Mouse (Mus musculus) intestine, embryonic 15.5 days (tissue): Measurements from ENCODE around the gene Nalcn. TPM values are rescaled to one million over a fixed set of nuclear protein-coding genes. Genes with fewer than 3 reads are reported as not detected.

Experiments used
- ATAC-seq: fragments of 200-750 bp; cut with Nextera tagmentation; 2 replicates; pipeline ENCODE4 v1.8.0; 2017; ENCODE audit warnings: moderate TSS enrichment, moderate library complexity
- H3K27ac ChIP-seq: fragments of 300-500 bp; sonication (generic); 2 replicates; pipeline ENCODE4 v1.5.1; 2015; ENCODE audit warnings: mild to moderate bottlenecking, inconsistent platforms
- H3K27me3 ChIP-seq: fragments of 300-500 bp; sonication (generic); replicated peaks from 2 replicates; pipeline ENCODE4 v1.6.1; 2015; ENCODE audit warnings: inconsistent platforms
- H3K36me3 ChIP-seq: fragments of 300-500 bp; sonication (generic); 2 replicates; pipeline ENCODE4 v1.6.1; 2015; ENCODE audit warnings: inconsistent platforms
- H3K4me1 ChIP-seq: fragments of 300-500 bp; sonication (generic); replicated peaks from 2 replicates; pipeline ENCODE4 v1.6.1; 2015; ENCODE audit warnings: inconsistent platforms
- H3K4me2 ChIP-seq: fragments of 300-500 bp; sonication (generic); replicated peaks from 2 replicates; pipeline ENCODE4 v1.6.1; 2015; ENCODE audit warnings: mild to moderate bottlenecking, inconsistent platforms
- H3K4me3 ChIP-seq: fragments of 300-500 bp; sonication (generic); replicated peaks from 2 replicates; pipeline ENCODE4 v1.5.1; 2015; ENCODE audit warnings: inconsistent platforms
- H3K9ac ChIP-seq: fragments of 300-500 bp; sonication (generic); 2 replicates; pipeline ENCODE4 v1.6.1; 2015; ENCODE audit warnings: inconsistent platforms
- H3K9me3 ChIP-seq: fragments of 300-500 bp; sonication (generic); 2 replicates; pipeline ENCODE4 v1.6.1; 2016; ENCODE audit warnings: inconsistent platforms
- WGBS: fragments of 180-500 bp; shearing (Covaris S2); methylation state at CpG from one replicate; pipeline ENCODE4 v1.1.7; 2015; 5-methylcytosine and 5-hydroxymethylcytosine counted together
- polyA plus RNA-seq: library from polyadenylated mRNA; unstranded; fragments of >200 nt; fragmentation: Nextera tagmentation; extraction: Ambion mirVana; gene quantifications from 2 replicates; pipeline ENCODE4 v1.2.1, GENCODE M21; 2015

Nalcn gene
- polyA plus RNA-seq, 1 experiment from 2014 or later = 1.0 TPM

DNA sequence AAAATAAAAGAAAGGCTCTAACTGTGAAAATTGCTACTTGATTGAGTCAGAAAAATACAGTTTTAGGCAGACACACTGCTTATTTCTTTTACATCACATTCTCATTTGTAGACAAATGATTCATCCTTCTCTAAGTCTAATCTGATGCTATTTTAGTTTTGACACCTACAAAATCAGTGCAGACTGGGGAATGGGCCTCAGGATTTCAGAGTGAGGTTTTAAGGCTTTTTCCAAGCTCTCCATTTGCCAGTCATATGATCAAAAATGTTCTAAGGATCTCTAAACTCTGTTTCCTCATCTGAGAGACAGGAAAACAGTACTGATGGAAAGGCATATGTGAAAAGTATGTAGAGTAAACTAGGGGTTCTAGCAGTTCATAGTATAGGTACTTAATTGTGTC, 52.0 kb downstream of the Nalcn start:
- H3K27me3 ChIP-seq = no peaks in the 10 kb centered on the region
- H3K9ac ChIP-seq = no peak overlapping the region
- H3K4me2 ChIP-seq = no peak overlapping the region
- H3K36me3 ChIP-seq = no peaks in the 10 kb centered on the region
- H3K9me3 ChIP-seq = no peaks in the 10 kb centered on the region
- no peaks in the 10 kb centered on the region for H3K4me1 ChIP-seq
- H3K27ac ChIP-seq = no peak overlapping the region
- no peak for ATAC-seq
- no peak overlapping the region for H3K4me3 ChIP-seq

- no peaks in the 10 kb centered on the region for H3K9me3 ChIP-seq
- no peak overlapping the region for H3K4me3 ChIP-seq
- no peaks in the 10 kb centered on the region for H3K27me3 ChIP-seq
- 71% methylated on average over 2 of the region's 2 CpGs for WGBS
- H3K36me3 ChIP-seq = no peaks in the 10 kb centered on the region
- H3K9ac ChIP-seq = no peak overlapping the region
- ATAC-seq = no peak
- H3K4me2 ChIP-seq = no peak overlapping the region
- no peak overlapping the region for H3K27ac ChIP-seq
- H3K4me1 ChIP-seq = no peaks in the 10 kb centered on the region
Measured at GRCm38 (mm10) chr14:123566599-123566998, 60.3 kb downstream of the Nalcn start.

DNA sequence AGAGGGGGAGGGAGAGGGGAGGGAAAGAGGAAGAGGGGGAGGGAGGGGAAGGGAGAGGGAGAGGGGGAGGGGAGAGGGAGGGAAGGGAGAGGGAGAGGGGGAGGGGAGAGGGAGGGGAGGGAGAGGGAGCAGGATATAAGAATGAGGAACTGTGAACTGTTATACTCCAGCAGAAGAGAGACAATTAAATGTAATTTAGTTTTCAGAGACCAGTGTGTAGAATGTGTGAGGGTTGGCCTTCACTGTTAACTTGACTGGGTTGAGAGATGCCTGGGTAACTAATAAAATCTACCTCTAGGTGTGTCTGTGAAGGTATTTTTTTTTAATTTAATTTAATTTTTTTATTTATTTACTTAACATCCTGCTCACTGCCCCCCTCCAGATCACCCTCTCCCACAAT, 71.4 kb downstream of the Nalcn start:
- no peak overlapping the region for H3K4me3 ChIP-seq
- H3K36me3 ChIP-seq = no peaks in the 10 kb centered on the region
- no peaks in the 10 kb centered on the region for H3K27me3 ChIP-seq
- H3K4me1 ChIP-seq = no peaks in the 10 kb centered on the region
- H3K4me2 ChIP-seq = no peak overlapping the region
- H3K9me3 ChIP-seq = no peaks in the 10 kb centered on the region
- H3K9ac ChIP-seq = no peak overlapping the region
- ATAC-seq = no peak
- H3K27ac ChIP-seq = no peak overlapping the region

DNA sequence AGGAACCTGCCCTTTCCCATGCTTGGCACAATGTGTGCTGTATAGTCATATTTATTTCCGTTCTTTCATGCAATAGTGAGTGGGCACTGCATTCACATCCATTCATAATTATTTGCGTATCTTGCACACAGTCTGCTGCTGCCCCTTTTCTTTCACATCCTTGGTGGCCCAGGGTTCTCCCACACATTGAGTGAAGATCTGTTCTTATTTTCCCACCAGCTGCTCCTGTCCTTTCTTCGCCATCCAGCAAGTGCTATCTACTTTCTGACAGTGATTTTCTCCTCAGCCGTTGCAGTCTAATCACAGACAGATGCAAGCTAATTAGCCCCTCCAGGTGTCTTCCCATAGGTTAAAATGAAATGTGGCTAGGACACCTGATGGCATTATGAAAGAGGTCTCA, 72.0 kb downstream of the Nalcn start:
- no peaks in the 10 kb centered on the region for H3K27me3 ChIP-seq
- no peak overlapping the region for H3K4me3 ChIP-seq
- H3K4me2 ChIP-seq = no peak overlapping the region
- no peak for ATAC-seq
- no peaks in the 10 kb centered on the region for H3K4me1 ChIP-seq
- no peak overlapping the region for H3K27ac ChIP-seq
- H3K9me3 ChIP-seq = no peaks in the 10 kb centered on the region
- no peaks in the 10 kb centered on the region for H3K36me3 ChIP-seq
- 79% methylated on average over 4 of the region's 4 CpGs for WGBS
- no peak overlapping the region for H3K9ac ChIP-seq

DNA sequence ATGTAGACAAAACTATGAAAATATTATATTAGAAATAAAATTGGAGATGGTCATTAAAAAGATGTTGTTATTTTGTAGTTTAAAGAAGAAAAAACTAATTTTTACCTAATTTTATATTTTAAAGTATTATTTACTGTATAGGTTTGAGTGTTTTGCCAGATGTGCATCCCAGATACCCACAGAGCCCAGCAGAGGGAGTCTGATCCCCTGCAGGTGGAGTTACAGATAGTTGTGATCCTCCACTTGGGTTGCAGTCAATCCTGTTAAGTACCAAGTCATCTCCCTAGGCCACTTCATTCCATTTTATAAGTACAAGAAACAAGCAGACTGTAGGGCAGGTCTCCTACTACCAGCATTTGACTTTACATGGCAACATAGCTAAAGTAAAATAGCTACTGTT, 84.6 kb downstream of the Nalcn start:
- ATAC-seq = no peak

GRCm38 (mm10) chr14:123535636-123536035, 91.3 kb downstream of the Nalcn start:
- no peak for ATAC-seq
- H3K4me1 ChIP-seq = no peaks in the 10 kb centered on the region
- H3K27me3 ChIP-seq = no peaks in the 10 kb centered on the region
- H3K27ac ChIP-seq = no peak overlapping the region
- no peak overlapping the region for H3K4me2 ChIP-seq
- no peak overlapping the region for H3K9ac ChIP-seq
- H3K9me3 ChIP-seq = no peaks in the 10 kb centered on the region
- H3K4me3 ChIP-seq = no peak overlapping the region
- H3K36me3 ChIP-seq = no peaks in the 10 kb centered on the region
- WGBS = 64% methylated on average over 2 of the region's 2 CpGs

More for the DNA sequence above, 84.6 kb downstream of the Nalcn start:
- no peaks in the 10 kb centered on the region for H3K36me3 ChIP-seq
- H3K27ac ChIP-seq = no peak overlapping the region
- no peak overlapping the region for H3K9ac ChIP-seq
- H3K4me3 ChIP-seq = no peak overlapping the region
- no peaks in the 10 kb centered on the region for H3K4me1 ChIP-seq
- no peaks in the 10 kb centered on the region for H3K27me3 ChIP-seq
- H3K4me2 ChIP-seq = no peak overlapping the region
- H3K9me3 ChIP-seq = no peaks in the 10 kb centered on the region

- H3K9ac ChIP-seq = no peak overlapping the region
- no peaks in the 10 kb centered on the region for H3K27me3 ChIP-seq
- ATAC-seq = no peak
- H3K36me3 ChIP-seq = no peaks in the 10 kb centered on the region
- WGBS = 79% methylated on average over 1 of the region's 1 CpGs
- no peaks in the 10 kb centered on the region for H3K4me1 ChIP-seq
- H3K4me2 ChIP-seq = no peak overlapping the region
- H3K4me3 ChIP-seq = no peak overlapping the region
- H3K9me3 ChIP-seq = no peaks in the 10 kb centered on the region
- H3K27ac ChIP-seq = no peak overlapping the region
Measured at GRCm38 (mm10) chr14:123533000-123533399, 93.9 kb downstream of the Nalcn start.

DNA sequence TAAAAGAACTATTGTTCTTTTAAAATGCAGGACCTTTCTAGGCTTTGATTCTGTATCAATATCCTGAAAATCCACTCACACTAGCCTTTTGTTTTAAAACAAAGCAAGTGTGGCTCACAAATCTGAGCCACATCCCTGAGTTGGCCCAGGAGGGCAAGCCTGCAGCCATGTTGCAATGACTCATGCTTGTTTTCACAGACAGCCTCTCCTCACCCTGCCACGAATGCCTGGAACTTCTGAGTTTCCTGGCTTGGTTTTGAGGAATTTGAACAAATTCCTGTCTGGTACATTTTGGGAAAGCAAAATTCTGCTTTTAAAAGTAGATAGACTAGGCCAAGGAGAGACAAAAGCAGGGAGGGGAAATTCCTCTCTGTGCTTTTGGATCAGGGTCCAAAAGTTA, 95.7 kb downstream of the Nalcn start:
- H3K36me3 ChIP-seq = no peaks in the 10 kb centered on the region
- H3K27me3 ChIP-seq = no peaks in the 10 kb centered on the region
- no peak overlapping the region for H3K4me2 ChIP-seq
- H3K9me3 ChIP-seq = no peaks in the 10 kb centered on the region
- ATAC-seq = no peak
- WGBS = 15% methylated on average over 1 of the region's 1 CpGs
- H3K27ac ChIP-seq = no peak overlapping the region
- H3K4me1 ChIP-seq = no peaks in the 10 kb centered on the region
- H3K4me3 ChIP-seq = no peak overlapping the region
- no peak overlapping the region for H3K9ac ChIP-seq

DNA sequence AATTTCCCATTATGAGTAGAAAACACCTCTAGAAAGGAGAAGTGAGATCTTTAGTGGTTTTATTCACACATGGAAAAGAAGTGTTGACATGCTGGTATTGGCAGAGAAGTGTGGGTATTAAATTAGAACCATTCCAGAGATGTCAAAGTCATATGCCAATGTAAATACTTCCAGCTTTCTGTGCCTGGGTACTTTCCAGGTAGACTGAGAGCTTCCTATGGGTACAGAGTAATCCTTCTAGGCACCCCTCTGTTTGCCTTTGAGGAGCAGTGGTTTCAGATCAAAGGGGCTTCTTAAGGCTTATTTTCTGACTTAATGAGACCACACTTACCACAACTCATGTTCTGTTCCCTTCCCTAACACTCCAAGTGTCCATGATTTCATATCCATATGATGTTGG, 97.8 kb downstream of the Nalcn start:
- H3K4me1 ChIP-seq = no peaks in the 10 kb centered on the region
- H3K27me3 ChIP-seq = no peaks in the 10 kb centered on the region
- H3K9me3 ChIP-seq = no peaks in the 10 kb centered on the region
- no peak overlapping the region for H3K27ac ChIP-seq
- no peak overlapping the region for H3K4me3 ChIP-seq
- no peak for ATAC-seq
- no peaks in the 10 kb centered on the region for H3K36me3 ChIP-seq
- no peak overlapping the region for H3K4me2 ChIP-seq
- H3K9ac ChIP-seq = no peak overlapping the region

DNA sequence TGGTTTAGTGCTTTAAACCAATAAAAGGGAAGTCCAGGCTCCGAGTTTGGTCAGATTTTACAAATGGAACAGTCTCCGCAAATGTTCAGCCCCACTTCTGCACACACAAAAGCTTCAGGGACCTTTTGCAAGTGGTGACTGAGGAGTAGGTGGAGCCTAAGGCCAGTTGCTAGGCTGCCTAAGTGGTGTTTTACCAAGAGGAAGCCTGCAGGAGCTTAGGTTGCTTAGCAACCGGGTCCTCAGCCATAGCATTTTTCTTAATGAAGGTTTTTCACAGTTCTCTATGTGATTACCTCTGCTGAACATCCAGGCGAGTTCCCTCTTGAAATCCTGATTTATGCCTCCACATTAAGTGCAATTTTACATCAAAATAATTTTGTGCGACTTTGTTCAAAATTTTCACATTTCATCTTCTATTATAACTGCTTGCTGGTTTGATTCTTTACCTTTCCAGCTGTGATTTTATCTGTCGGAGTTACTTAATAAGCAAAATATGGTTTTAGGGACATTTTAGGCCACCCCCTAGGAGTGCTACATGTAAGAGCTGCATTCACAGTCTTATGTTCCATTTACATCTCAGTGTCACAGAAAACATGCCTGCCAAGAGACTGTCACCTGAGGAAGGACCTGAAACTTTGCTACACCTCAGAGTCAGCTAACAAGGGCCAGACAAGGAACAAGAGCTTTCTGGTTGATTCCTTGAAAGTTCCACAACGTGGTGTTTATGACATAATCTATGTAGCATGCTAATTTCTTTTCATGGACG, 113.4 kb downstream of the Nalcn start:
- ATAC-seq = peak; percentile 68
- Histone ChIP-seq H3K27me3 (no peaks in the 10 kb centered on the region), H3K9ac (no peak overlapping the region), H3K27ac (no peak overlapping the region), H3K4me1 (no peaks in the 10 kb centered on the region), H3K4me2 (no peak overlapping the region), H3K36me3 (no peaks in the 10 kb centered on the region), H3K4me3 (no peak overlapping the region), H3K9me3 (no peaks in the 10 kb centered on the region)
- WGBS = 38% methylated on average over 8 of the region's 8 CpGs

DNA sequence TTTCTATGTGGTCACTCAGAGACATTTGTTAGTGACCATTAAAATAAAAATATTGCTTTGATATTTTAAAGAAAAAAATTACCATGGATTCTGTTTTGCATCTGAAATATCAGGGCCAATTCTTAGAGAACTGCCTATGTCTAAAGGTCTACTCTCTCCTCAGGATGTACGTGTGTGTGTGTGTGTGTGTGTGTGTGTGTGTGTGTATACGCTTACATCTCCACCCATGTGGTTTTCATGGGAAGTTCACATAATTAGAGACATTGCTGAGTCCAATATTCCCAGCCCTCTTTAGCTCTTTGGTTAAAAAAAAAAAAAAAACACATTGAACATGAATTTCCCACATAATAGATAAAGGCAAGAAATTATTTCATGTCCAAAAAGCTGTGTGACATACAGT, 114.0 kb downstream of the Nalcn start:
- H3K4me2 ChIP-seq = no peak overlapping the region
- no peaks in the 10 kb centered on the region for H3K9me3 ChIP-seq
- no peaks in the 10 kb centered on the region for H3K27me3 ChIP-seq
- no peak overlapping the region for H3K9ac ChIP-seq
- H3K4me3 ChIP-seq = no peak overlapping the region
- no peak for ATAC-seq
- H3K36me3 ChIP-seq = no peaks in the 10 kb centered on the region
- WGBS = 71% methylated on average over 2 of the region's 2 CpGs
- H3K27ac ChIP-seq = no peak overlapping the region
- no peaks in the 10 kb centered on the region for H3K4me1 ChIP-seq

DNA sequence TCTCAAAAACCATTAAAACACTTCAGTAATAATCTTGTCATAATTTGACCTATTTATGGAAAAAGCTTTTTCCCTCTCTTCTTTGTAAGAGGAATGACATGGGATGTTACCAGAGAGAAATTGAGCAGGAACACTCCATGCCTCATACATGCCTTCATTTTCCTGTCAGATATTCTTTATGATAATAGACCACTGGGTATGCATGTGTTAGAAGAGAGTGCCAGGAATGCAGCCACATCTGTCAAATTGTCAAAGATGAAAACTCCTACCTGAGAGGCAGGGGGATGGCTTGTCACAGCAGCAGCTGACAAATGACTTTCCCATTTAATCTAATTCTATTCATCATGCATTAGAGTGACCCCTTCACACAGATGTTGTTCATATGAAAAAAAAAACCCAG, 131.4 kb downstream of the Nalcn start:
- H3K4me2 ChIP-seq = no peak overlapping the region
- no peaks in the 10 kb centered on the region for H3K9me3 ChIP-seq
- H3K4me1 ChIP-seq = no peaks in the 10 kb centered on the region
- H3K27me3 ChIP-seq = no peaks in the 10 kb centered on the region
- H3K4me3 ChIP-seq = no peak overlapping the region
- no peak for ATAC-seq
- no peak overlapping the region for H3K9ac ChIP-seq
- H3K36me3 ChIP-seq = no peaks in the 10 kb centered on the region
- H3K27ac ChIP-seq = no peak overlapping the region

DNA sequence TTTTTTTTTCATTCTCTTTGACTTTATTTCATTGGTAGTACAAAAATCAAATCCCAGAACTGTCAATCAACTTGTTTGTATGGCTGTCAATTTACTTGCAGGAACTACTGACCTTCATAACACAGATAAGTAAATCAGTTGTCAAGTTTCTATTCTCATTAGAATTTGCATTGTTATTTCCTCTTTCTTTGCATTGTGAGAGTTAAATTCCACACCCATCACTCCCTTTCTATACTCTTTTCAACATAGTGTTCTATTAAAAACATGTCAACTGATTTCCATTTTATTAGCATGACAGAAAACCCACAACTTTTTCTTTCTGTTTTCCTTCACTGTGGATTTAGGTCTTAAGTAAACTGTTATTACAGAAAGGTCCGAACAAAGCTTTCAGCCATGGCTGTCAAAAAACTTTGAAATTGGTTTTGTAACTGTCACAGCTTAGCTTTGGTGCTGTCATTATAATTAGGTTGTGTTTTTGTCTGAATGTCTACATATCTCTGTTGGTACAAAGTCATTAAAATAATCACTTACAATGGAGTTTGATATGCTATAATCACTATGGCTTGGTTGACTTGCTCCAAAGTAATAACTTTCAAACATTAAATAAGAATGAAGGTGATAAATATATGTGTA, 138.3 kb downstream of the Nalcn start:
- Histone ChIP-seq H3K4me1 (no peaks in the 10 kb centered on the region), H3K4me3 (no peak overlapping the region), H3K4me2 (no peak overlapping the region), H3K9me3 (no peaks in the 10 kb centered on the region), H3K36me3 (no peaks in the 10 kb centered on the region), H3K9ac (no peak overlapping the region), H3K27me3 (no peaks in the 10 kb centered on the region), H3K27ac (no peak overlapping the region)
- 76% methylated on average over 1 of the region's 1 CpGs for WGBS
- no peak for ATAC-seq
